Mouse (Mus musculus) E14TG2a.4 (cell line): ENCODE data around the gene Krt88.

ENCODE experiments used
- H3K27me3 ChIP-seq: 2 replicates; pipeline ENCODE4 v1.6.1; 2014; ENCODE audit warnings: low read length, control low read depth; ENCODE audit not compliant: insufficient read depth
- H3K36me3 ChIP-seq: 2 replicates; pipeline ENCODE4 v1.6.1; 2014; ENCODE audit warnings: low read length, control low read depth; ENCODE audit not compliant: insufficient read depth
- H3K4me1 ChIP-seq: replicated peaks from 2 replicates; pipeline ENCODE4 v1.6.1; 2014; ENCODE audit warnings: low read depth, low read length, control low read depth
- H3K4me3 ChIP-seq: replicated peaks from 2 replicates; pipeline ENCODE4 v1.5.1; 2014; ENCODE audit warnings: mild to moderate bottlenecking, low read length
- H3K9me3 ChIP-seq: 2 replicates; pipeline ENCODE4 v1.6.1; 2014; ENCODE audit warnings: low read length, control low read depth
- CTCF ChIP-seq: conservative IDR thresholded peaks from 2 replicates; pipeline ENCODE4 v1.5.1; 2014; ENCODE audit warnings: low read length
- NANOG ChIP-seq: IDR thresholded peaks from 2 replicates; pipeline ENCODE4 v1.6.1; 2014; ENCODE audit warnings: borderline replicate concordance, low read length, mixed read lengths
- POU5F1 ChIP-seq: IDR thresholded peaks from 2 replicates; pipeline ENCODE4 v1.6.1; 2014; ENCODE audit warnings: low read length, borderline replicate concordance

Krt88 gene

DNA sequence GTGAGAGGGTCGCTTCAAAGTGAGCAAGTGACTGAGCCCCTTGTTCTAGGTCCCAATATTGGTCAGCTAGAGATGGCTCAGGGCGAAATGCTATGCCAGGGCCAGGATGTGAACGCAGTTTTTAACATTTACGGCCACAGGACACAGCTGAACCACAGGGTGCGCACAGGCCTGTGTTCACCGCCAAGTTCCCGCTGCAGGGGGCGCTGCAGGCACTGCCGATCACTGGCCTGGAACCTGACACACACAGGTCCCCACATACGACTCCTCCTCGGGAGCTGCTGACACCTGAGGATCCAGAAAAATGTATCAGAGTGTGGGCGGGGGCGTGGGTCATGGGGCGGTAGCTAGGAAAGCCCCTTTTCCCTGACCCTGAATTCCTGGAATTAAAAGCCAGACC, 11.7 kb downstream of the Krt88 start:
- Histone ChIP-seq H3K27me3 (peaks cover 23% of the 10 kb centered on the region), H3K36me3 (no peaks in the 10 kb centered on the region), H3K4me3 (no peak overlapping the region), H3K4me1 (peaks cover 11% of the 10 kb centered on the region), H3K9me3 (peaks cover 20% of the 10 kb centered on the region)
- TF ChIP-seq POU5F1 = no peak
- TF ChIP-seq NANOG = no peak
- peak; percentile 51 for TF ChIP-seq CTCF

DNA sequence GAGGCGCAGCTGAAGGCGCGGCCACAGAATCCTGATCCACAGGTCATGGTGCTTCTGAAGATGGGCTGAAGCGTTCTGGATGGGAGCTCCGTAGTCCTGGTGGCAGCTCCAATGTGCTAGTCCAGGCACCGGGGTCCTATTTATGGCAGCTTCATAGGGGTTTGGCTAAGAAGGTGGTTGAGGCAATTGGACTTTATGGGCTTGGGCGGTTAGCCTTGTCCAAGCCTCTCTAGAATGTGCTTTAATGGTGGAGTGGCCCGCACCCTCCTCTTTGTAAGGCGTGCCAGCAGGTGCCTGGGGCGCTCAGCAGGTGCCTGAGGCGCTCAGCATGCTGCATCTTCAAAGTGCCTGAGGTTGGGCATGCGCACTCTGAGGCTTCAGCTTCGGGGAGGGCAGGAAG, 16.1 kb downstream of the Krt88 start, which contains the start of gene Krt81:
Gene Krt81, minus strand, starts transcription at position 101 of the 400 bp plus-strand sequence.
- no peaks in the 10 kb centered on the region for H3K36me3 ChIP-seq
- peak within 1 kb of the TSS; percentile 57 for H3K4me3 ChIP-seq
- TF ChIP-seq CTCF = no peak
- TF ChIP-seq NANOG = no peak
- TF ChIP-seq POU5F1 = no peak
- peaks cover 26% of the 10 kb centered on the region for H3K27me3 ChIP-seq
- H3K4me1 ChIP-seq = peaks cover 11% of the 10 kb centered on the region
- H3K9me3 ChIP-seq = peaks cover 17% of the 10 kb centered on the region

DNA sequence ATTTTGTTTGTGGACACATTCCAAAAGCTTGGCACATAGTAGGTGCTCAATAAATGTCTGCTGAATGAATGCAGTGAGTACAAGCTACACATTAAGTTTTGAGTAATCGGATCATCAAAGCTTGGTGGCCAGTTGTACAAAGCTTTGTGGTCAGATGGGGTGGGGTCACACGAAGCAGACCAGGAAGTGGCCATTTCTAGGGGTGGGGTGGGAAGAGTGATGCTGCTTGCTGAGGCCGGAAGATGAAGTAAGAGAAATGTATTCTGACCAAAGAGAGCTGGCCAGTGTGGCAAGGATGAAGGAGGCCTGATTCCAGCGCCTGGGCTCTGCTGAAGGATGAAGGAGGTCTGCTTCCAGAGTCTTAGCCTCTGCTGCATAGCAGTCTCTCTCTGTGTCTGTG, 21.5 kb downstream of the Krt88 start:
- TF ChIP-seq NANOG = no peak
- TF ChIP-seq POU5F1 = no peak
- no peak for TF ChIP-seq CTCF
- Histone ChIP-seq H3K27me3 (peaks cover 3% of the 10 kb centered on the region; the same call in 1 of the 2 replicates), H3K4me1 (no peaks in the 10 kb centered on the region), H3K9me3 (no peaks in the 10 kb centered on the region), H3K4me3 (no peak overlapping the region), H3K36me3 (no peaks in the 10 kb centered on the region)

DNA sequence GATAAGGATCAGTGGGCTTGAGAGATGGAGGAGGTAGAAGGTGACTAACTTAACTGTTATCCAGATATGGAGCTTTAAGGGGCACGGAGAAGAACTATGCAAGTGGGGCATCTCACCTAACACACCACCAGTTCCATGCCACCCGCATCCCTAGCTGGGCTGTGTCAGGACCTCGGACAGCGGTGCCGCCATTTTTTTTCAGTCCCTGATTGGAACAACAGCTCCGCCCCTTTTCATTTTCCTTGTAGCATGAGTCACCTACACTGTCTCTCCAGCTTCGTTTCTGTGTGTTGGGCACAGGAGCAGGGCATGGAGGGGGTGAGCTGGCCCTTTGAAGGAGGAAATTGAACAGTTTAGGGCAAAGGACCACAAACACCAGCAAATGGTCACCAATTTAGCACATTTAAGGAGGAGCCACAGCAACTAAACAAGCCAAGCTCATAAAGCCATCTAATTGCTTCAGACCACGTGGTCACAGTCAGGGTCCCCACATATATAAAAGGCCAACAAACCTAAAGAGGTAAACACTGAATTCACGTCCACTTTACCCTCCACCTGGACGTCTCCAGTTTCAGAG, 25.5 kb downstream of the Krt88 start, which contains the start of gene Krt86:
Gene Krt86, plus strand, starts transcription at position 527 of the 577 bp plus-strand sequence.
- peaks cover 26% of the 10 kb centered on the region for H3K9me3 ChIP-seq
- peaks cover 19% of the 10 kb centered on the region for H3K27me3 ChIP-seq
- no peaks in the 10 kb centered on the region for H3K4me1 ChIP-seq
- H3K36me3 ChIP-seq = no peaks in the 10 kb centered on the region
- H3K4me3 ChIP-seq = no peak within 1 kb of the TSS
- TF ChIP-seq NANOG = no peak
- no peak for TF ChIP-seq POU5F1
- no peak for TF ChIP-seq CTCF

DNA sequence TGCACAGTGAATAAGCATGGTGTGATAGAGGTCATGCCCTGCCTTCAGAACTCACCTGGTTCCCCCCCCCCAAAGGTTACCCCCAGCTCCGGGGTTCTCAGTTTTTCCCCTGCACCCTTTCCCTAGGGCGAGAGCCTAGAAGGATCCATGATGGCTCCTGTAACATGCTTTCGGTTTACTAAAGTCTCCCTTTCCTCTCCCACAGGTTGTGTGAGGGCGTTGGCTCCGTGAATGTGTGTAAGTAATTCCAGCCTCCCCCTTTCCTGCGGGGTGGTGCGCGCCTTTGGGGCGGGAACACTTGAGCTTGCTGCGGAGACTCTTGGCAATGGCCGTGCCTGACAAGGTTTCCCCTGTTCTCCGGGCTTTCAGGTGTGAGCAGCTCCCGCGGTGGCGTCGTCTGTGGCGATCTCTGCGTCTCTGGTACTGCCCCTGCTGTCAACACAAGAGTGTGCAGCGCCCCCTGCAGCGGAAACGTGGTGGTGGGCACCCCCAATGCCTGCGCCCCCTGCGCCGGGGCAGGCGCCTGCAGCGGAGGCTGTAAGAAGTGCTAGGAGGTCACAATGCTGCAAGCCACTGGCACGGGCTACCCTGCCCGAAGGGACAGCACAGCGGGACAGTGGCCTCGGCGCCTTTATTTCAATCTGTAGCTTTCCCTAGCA, 31.6 kb downstream of the Krt88 start:
- H3K9me3 ChIP-seq = peaks cover 47% of the 10 kb centered on the region
- peaks cover 53% of the 10 kb centered on the region for H3K27me3 ChIP-seq
- no peak for TF ChIP-seq CTCF
- no peak for TF ChIP-seq NANOG
- no peak for TF ChIP-seq POU5F1
- no peaks in the 10 kb centered on the region for H3K4me1 ChIP-seq
- H3K36me3 ChIP-seq = no peaks in the 10 kb centered on the region
- H3K4me3 ChIP-seq = peak overlapping the region; percentile 48; the same call in 1 of the 2 replicates

DNA sequence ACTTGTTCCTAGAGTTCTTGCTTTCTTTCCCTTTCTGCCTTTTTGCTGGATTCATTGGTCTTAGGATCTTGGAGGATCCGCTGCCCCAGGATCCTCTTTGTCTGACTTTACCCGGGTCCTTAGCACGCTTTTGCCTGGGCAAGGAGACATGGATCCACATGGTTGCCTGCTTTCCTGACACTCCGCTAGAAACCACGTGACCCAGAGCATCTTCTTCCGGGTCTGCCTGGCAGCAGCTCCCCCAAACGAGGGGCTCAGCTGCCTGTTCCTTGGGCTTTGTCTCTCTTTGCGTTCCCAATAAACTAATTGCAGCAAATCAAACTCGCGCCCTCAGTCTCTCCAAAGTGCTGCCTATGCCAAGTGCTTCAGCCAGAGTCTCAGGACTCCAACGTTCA, 32.1 kb downstream of the Krt88 start:
- Histone ChIP-seq H3K9me3 (peaks cover 47% of the 10 kb centered on the region), H3K36me3 (no peaks in the 10 kb centered on the region), H3K27me3 (peaks cover 52% of the 10 kb centered on the region), H3K4me3 (no peak overlapping the region), H3K4me1 (no peaks in the 10 kb centered on the region)
- TF ChIP-seq POU5F1 = no peak

DNA sequence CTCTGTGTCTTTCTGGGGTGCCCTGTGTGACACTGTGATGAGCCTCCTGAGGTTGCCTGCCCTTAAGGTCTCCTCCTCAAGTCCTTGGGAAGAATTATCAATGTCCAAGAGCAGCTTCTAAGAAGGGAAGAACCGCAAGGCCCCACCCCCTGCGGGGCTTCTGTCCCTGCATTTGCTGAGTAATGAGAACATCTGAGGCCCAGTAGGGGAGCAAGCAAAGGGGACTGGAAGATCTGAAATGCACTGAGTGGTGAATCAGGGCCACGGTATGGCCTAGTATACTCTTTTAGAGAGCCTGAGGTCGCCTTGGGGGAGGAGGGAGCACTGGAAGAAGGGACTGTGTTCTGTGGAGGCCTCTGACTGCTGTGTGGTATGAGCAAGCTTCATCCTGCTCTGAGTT, 34.5 kb downstream of the Krt88 start:
- Histone ChIP-seq H3K4me1 (no peaks in the 10 kb centered on the region), H3K4me3 (no peak overlapping the region), H3K27me3 (peaks cover 51% of the 10 kb centered on the region), H3K9me3 (peaks cover 40% of the 10 kb centered on the region), H3K36me3 (no peaks in the 10 kb centered on the region)
- TF ChIP-seq CTCF (no peak), POU5F1 (no peak), NANOG (no peak)

DNA sequence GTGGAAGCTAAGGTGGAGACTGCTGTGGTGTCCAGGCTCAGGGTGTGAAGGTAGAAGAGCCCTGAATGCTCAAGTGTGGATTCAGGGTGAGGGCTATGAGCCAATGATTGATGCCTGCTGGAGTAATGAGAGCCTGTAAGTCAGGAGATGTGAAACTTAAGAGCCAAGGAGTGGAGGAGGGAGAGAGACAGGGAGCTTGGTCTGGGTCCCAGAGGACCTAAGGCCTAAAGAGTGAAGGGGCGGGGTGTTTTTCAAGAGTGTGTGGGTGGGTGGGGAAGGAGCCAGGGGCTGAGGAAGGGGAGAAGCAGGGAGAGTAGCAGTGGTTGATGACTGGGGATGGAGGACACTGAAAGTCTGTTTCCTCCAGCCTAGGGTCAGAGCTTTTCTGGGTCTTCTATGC, 36.1 kb downstream of the Krt88 start:
- no peak overlapping the region for H3K4me3 ChIP-seq
- H3K36me3 ChIP-seq = no peaks in the 10 kb centered on the region
- H3K27me3 ChIP-seq = peaks cover 38% of the 10 kb centered on the region
- H3K4me1 ChIP-seq = no peaks in the 10 kb centered on the region
- H3K9me3 ChIP-seq = peaks cover 41% of the 10 kb centered on the region
- TF ChIP-seq NANOG (no peak), CTCF (no peak), POU5F1 (no peak)
